Mouse (Mus musculus) right cerebral cortex, adult 2 months (tissue): ENCODE data around the gene Hipk1.
A peak's percentile ranks its signal among the peaks of the same experiment; 100 is the strongest.
"Not testable (repeated sequence)": the region's sequence is repeated elsewhere in the genome, so short reads cannot be mapped to it uniquely, and the experiment has no call there.

Experiments used
- DNase-seq, 2 experiments: peaks; one replicate each; pipeline ENCODE4 v3.0.0; 2021 to 2022; ENCODE audit warnings: low spot score in 2 of 2

Gene Hipk1

GRCm38 (mm10) chr3:103791230-103792110, at the start of gene Hipk1:
Hipk1 (minus strand) TSS chr3:103791563.
- peak; percentile 94 to 95 for DNase-seq

DNA sequence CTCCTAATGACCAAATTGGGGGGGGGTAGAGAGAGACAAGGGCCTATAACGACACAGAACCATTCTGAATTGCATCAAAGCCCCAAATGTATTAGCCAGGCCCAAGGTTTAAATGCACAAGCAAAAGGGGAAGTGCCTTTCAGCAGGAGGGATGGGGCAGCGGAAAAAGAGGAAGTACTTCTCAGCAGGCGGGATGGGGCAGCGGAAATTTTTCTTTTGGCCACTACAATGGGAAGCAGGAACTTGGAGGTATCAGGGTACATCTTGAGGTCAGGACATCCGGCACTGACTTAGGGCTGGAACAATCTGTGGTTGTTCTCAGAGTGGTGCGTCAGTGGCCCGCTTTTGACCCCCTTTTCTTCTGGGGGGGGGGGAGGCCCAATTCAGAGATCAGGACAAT, 49.6 kb upstream of the Hipk1 start:
- not testable (repeated sequence) for DNase-seq

- DNase-seq, result not testable (repeated sequence)
These were observed 48.8 kb upstream of the Hipk1 start for GRCm38 (mm10) chr3:103840195-103840594.

DNA sequence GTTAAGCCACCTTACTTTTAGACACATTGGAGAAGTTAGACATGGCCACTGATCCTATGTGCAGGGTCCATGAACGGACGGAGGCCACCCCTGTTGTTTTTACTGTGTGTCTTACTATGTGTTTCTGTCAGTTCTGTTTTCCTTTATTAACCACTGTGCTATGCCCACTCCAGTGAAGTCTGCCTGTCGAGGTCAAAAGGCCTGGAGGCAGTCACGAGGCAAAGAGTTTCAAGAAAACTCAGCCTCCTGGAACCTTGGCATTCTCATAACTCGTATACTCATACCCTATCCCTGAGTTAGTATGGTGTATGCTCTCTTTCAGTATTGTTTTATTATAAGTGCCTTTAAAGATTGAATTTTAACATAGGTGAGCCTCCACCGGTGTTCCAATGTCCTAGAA, 48.3 kb upstream of the Hipk1 start:
- DNase-seq, result no peak

DNA sequence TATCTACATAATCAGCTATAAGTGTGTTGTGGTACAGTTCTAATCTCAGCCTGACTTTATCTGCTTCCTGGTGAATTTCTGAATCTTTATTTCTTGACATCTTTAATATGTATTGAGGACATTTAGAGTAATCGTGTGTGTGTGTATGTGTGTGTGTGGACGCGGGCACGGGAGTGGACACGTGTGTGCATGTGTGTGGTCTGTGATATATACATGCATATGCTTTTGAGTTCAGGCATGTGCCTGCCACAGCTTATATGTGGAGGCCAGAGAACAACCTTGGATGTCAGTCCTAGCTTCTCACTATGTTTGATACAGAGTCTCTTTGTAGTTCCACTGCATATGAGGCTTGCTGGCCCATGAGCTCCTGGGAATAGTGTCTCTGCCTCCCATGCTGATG, 45.1 kb upstream of the Hipk1 start:
- DNase-seq, result no peak

DNA sequence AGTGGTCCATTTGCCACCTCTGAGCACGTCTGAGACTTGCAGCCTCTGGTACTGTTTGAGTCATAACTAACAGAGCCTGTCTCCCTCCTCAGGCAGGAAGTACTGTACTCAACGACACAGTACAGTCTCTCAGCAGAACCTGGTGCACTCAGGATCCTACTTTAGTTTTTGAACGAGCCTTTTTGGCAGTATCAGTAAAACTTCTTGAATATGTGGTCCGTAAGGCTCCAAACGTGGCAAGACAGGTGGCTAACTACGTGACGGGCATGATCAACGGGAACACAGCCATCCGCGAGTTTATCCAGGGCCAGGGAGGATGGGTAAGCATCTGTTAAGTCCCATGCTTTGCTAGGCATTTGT, 44.6 kb upstream of the Hipk1 start:
- DNase-seq, result no peak

DNA sequence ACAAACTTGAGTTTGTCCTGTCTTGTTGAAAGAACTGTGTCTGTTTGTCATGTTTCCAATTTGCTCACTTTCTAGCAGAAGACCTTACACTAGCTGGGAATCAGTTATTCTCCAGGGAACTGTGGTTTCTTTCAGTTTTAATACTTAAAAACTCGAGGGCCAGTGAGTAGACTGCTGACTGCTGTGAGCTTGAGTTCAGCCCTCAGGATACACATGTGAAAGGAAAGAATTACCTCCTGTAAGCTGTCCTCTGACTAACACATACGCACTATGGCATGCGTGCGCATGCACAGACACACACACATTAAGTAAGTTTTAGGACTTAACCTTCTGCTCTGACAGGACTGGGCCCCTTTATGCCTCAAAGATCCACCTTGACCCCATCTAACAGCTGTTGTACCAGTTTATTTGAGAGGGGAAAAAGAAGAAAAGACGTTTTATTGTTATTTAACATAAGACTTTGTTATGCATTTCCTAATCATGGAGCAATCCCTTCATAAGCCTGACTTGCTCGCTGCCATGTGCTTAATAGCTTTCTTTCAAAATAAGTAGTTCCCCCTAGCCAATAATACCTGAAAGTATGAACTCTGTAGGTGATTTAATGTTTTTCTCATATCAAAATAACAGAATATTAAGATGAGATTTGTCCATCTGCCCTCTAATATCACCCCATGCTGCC, 44.0 kb upstream of the Hipk1 start:
- no peak for DNase-seq

- DNase-seq, result no peak
These were observed 42.6 kb upstream of the Hipk1 start for GRCm38 (mm10) chr3:103834001-103834400.

DNA sequence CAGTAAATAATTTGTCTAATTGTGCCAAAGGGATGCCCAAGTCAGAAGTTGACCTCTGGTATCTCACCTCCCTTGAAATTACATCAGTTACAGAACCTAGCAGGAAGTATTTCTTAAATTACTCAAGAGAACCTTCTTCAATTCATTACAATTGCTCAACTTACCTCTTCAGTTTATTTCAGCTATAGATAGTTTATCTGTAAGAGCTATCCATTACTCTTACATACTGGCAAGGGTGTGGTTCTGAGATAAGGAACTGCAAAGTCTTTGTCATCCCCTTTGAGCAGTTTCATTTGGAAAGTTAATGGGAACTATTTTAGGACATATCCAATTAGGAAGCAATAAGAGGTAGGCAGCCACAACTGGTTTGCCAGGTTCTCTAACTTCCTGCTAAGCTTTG, 41.1 kb upstream of the Hipk1 start, which contains the start of gene Bcl2l15:
Gene Bcl2l15 (plus strand): TSS at position 176 of the 400 bp plus-strand sequence.
- DNase-seq, result no peak

DNA sequence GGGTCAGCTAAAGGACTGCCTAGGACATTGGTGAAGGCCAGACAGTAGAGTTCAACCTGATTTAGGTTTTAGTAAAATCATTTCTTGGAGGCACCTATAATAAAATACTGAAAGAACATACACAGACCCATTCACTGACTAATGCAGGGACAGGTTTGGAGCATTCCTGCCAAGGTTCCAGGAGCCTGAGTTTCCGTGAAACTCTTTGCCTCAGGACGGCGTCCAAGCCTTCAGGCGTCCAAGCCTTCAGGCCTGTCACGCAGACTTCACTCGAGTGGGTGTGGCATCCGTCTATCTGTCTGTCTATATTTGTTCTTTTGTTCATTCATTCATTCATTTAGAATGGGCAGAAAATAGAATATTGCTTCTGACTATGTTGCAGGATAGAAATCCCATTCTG, 39.8 kb upstream of the Hipk1 start:
- no peak for DNase-seq

GRCm38 (mm10) chr3:103830681-103831080, 39.3 kb upstream of the Hipk1 start:
- DNase-seq, result not testable (repeated sequence)

GRCm38 (mm10) chr3:103829036-103829435, 37.7 kb upstream of the Hipk1 start:
- DNase-seq, result no peak

- no peak for DNase-seq
These were observed 36.2 kb upstream of the Hipk1 start for GRCm38 (mm10) chr3:103827548-103827947.

DNA sequence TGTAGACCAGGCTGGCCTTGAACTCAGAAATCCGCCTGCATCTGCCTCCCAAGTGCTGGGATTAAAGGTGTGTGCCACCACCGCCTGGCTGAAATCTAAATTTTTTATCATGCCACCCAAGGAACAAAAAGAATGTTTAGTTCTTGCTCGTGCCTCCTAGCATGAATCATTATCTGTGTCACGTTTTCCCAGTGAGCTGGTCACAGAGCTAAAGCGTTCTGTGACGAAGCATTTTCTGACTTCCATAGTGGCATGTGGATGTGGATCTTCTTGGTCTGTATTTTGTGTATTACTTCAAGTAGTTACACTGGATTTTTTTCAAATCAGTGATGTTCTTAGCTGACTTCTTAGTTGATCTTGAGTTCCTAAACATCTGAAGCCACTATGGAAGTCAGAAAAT, 19.6 kb upstream of the Hipk1 start:
- no peak for DNase-seq

- no peak for DNase-seq
These were observed 18.4 kb upstream of the Hipk1 start for GRCm38 (mm10) chr3:103809799-103810150.

DNA sequence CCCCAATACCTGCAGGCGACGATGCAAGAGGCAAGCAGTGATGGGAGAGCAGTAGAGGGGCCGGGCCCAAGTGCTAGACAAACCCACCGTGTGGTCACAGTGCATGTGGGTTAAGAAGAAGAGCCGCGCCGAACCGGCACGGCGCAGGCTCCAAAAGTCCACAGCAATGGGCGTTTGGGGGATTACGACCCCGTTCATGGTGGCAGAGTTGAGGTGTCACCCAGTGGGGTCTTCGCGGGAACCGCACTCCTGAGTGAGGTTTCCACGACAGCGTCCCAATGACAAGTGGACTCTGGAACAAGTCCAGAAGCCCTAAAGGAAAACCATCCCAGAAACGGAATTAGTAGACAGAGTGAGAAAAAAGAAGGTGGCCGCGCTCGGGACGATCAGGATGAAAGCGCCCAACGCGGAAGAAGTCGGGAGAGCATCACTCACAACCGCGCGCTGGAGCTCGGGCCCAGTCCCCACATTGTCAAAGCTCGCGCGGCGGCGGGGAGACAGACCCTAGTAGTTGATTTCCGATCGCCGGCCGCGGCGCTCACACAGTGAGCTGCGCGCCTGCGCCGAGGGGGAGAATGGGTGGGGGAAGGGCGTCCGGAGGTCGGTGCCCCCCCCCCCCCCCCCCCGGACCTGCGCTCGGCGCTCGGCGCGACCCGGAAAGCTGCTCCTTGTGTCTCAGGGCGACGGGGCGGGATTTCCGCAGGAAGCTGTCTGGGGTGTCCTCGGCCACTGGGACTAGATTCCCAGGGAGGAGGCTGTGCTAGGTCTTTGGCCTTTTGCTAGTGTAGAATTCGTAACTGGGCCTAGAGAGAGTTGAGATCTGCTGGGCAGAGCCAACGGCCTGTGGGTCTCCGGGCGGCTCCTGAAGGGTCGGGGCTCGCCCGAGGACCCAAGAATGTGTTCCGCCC, 17.8 kb upstream of the Hipk1 start, which contains the start of the genes Dclre1b, Ap4b1 and Gm43064:
Gene Dclre1b (minus strand): TSS at position 554 of the 908 bp plus-strand sequence.
Gene Ap4b1 (plus strand): TSS at position 630 of the 908 bp plus-strand sequence.
Gene Gm43064 (plus strand): TSS at position 683 of the 908 bp plus-strand sequence.
- DNase-seq, result peak; percentile 86 to 87

DNA sequence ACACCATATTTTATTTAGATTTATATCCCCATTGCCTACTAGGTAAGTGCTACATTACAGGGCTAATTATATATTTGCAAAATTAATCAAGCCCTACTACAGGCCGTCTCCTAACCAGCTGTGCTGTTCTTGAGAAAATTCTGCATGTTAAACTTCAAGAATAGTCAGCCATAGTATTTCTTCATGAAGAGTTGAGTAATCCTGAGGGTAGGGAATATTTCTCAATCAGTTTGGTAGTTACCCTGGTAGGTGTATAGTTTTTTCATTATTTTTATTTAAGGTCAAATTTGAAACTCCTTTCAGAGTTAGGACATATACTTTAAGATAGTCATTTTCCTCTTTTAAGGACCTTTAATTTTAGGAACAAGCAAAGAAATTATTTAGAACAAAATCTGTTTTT, 14.3 kb upstream of the Hipk1 start:
- no peak for DNase-seq

DNA sequence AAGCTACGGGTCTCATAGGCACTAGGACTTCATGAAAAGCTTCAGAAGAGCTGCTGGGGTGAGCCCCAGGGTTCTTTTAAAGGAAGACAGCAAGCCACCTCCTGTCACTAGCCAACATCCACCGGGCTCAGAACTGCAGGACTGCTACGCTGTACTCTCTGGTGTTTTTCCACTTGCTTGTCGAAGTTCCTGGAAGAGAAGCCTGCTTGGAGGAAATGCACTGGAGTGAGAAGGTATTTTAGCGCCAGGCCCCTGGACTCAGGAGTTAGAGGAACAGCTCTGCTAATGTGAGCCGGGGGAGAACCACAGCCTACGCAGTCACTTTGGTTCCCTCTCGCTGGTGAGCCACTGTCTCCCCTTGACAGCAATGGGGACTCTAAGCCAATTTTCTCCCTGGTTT, 11.5 kb upstream of the Hipk1 start:
- DNase-seq, result no peak

DNA sequence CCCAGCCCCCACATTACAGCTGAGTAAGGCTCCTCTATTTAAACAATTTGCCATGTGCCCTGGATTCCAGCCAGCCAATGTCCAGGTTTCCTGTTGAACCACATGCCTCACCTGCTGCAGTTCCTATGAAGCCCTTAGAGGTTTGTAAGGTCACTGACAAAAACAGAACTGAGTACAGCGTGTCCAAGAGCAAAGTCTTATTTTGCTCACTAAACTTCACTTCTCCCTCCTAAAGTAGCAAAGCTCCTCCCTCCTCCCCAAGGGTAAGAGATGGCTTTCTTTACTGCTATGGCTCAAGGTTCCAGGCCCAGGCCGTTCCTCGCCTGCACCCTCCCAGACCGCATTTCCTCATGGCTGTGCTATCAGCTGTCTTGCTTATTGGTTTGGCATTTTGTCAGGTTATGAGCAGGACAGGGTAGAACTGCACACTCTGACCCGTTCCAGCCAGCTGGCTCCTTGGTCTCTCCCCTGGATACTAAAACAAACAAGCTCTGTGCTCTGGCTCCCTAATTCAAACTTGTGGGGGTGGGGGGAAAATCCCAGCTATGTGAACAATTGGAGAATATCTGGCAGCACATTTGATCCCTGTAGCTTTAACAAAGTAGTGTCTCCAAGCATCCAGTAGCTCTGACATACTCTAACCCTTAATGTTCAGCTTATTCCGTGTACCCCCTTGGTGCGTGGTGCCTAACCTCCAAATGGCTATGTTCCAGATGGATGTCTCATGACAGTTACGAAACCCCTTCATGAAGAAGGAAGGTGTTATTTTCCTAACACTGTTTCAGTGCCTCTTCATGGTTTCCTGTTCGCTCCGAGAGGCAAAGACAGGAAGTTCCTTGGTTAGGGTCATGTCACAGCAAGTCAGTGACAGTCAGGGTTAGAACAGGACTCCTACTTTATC, 10.5 kb upstream of the Hipk1 start:
- peak; percentile 21 to 40 for DNase-seq

- DNase-seq, result no peak
These were observed 8.1 kb upstream of the Hipk1 start for GRCm38 (mm10) chr3:103799507-103799906.

- DNase-seq, result no peak
These were observed 5.0 kb upstream of the Hipk1 start for GRCm38 (mm10) chr3:103796389-103796788.
